Mouse (Mus musculus) spleen, postnatal 10 days (tissue): ENCODE data around the gene Gm11639.

Experiments
- DNase-seq, 2 experiments: peaks; one replicate each; pipeline ENCODE4 v3.0.0; 2021 to 2022; ENCODE audit warnings: low spot score in 2 of 2

Gm11639 gene

DNA sequence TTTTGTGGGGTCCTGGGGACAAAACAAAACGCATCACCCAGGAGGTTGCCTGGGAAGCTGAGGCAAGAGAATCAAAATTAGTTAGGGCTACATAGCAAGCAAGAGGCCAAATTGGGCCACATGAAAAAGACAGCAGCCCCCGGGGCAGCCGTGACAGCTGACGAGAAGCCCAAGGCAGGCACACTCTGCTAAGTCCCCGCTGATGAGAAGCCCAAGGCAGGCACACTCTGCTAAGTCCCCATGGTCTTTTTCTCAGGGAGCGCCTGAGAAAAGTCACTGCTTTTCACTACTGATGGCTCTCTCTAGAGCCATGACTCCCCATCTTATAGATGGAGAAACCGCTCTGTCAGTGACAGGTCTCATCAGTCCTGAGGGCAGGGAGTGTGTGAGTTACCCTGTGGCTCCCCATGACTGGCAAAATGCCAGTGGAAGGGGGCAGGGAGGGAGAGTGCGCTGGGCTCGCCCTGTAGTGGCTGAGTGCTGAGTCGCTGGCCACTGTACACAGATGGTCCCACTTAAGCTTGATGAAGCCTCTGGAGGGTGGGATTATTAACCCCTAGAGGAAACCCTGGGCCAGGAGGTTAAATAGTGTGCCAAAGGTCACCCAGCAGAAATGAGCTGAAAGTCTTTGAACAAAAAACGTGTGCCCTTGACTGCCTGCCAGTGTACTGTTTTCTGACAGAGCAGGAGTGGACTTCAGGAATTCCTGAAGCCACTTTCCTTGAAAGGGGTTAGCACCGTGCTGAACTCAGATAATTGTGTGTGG lies 467.7 kb downstream of the Gm11639 start:
- DNase-seq, result peak; percentile 64 to 74

DNA sequence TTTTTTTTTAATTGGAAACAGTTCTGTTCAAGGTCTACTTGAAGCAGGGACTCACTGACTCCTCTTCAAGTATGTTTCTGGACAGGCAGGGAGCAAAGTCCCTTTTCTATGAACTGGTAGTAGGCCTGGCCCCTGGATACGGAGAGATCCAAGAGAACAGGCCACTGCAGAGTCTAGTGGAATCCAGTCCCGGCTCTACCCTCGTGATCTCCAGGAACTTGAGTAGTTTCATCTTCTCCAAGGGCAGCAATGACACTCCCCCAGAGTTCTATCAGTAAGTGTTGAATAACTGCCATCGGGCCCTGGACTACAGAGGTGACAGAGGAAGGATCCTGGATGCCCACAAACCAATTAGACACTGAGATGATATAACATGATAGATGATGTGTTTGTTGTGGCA lies 470.4 kb downstream of the Gm11639 start:
- no peak for DNase-seq

DNA sequence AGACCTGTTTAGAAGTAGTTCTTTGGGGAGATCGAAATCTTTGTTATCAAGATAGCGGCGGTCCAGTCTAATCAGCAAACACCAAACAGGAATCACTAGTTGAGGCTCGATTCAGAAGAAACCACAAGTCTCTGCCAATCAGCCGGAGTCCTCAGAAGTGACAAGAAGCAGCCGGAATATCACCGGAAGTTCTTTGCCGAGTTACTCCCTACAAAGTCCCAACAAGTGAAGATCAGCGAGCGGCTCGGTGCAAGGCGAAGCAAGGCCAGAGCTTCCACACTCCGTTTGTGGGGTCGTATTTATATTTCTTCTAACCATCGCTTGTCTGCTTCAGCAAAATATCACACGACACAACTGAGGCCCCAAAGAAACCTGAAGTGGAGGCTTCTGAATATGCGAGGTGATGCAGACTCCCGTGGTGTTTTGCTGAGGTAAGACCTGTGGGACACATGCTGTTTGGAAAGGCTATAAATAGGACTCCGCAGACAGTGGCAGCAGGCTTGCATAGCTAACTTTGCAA lies 471.3 kb downstream of the Gm11639 start:
- DNase-seq, result no peak

DNA sequence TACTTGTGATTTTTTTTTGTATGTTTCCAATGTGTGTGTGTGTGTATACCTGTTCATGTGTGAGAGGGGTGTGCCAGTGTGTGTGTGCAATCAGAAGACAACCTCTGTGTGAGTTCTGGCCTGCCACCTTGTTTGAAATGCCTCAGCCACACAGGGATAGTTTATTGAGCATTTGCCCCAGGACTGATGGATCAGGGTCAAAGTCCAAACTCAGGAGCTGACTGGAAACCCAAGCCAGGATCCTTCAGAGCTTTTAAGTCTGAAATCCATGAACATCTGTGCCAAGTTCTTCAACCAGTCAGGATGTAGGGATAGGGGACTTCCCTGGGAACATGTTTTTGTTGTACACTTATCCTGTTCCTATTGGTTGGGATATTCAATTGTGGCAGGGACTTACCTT lies 472.5 kb downstream of the Gm11639 start:
- DNase-seq, result no peak

DNA sequence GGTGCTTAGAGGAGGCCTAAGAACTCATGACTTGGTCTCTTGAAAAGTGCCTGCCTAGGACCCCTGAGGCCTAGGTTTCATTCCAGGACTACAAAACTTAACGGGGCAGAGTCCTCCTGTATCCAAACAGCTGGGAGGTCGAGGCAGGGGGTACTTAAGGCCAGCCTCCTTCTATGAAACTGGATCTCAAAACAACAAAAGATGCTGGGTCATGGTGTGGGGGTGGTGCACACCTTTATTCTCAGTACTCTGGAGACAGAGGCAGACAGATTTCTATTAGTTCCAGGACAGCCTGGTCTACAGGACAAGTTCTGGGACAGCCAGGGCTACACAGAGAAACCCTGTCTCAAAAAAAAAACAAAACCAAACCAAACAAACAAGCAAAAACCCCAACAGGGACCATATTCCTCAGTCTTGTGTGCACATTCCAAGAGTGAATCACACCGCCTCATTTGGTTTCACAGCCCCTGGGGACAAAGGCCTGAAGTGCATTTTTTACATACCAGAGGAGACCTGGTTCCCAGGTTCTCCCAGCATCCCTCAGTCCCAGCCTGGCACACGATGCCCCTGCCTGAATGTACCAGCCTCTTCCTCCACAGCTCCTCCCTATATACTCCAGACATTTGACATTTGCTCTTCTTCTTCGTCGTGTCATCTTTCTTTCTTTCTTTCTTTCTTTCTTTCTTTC lies 474.3 kb downstream of the Gm11639 start:
- DNase-seq, result no peak

DNA sequence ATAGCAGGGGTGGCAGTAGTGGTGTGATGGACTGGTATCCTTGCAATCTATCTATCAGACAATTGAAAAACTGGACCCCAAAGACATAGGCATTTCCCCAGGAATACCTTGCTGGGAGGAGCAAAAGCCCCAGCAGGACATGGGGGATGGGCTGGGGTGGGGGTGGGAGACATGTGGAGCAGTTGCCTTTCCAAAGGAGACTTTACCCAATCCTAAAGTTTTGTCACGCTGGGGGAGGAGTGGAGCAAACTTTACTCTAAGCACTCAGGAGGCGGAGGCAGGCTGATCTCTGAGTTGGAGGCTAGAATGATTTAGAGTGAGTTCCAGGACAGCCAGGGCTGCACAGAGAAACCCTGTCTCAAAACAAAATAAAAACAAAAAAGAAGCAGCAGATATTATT lies 475.9 kb downstream of the Gm11639 start:
- no peak for DNase-seq

DNA sequence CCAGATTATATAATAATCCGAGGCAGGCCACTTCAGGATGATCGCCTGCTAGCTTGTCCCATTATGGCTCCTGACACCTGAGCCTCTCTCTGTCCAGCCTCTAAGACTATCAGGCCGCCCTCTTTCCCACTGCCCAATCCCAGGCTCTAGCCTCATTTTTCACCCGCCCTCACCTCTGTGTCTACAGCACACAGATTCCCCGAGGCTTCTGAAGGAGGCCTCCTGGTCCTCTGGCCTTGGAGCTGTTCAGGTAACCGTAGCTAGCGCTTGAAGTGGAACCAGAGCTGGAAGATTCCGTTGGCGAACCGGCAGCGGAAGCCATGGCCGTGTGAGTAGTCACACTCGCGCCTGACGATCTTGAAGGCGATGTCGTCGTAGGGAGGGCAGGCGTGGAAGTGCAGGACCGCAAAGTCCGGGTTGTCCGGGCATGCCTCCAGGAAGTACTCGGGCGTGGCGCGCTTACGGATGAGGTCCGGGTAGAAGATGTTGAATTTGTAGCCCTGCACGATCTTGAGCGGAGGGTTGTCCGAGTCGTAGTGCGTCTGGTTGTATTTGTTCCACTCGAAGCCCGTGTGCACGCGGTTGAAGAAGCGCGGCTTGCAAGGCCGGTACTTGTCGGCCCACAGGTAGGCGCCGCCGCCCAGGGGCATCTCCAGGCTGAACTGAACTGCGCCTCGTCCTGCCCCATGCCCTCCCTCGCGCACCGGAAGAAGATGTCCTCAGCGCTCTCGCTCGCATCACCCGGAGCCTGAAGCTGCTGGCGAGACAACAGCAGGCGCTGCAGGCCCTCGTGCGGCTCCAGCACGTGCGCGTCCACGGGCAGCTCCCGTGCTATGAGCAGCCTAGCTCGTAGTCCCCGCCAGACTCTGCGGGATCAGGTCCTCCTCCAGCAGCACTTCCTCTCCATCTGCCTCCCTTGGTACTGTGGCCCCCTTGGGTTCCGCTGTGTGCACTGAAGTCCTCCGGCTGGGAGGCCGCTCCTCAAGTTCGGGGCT lies 479.3 kb downstream of the Gm11639 start:
- no peak for DNase-seq

DNA sequence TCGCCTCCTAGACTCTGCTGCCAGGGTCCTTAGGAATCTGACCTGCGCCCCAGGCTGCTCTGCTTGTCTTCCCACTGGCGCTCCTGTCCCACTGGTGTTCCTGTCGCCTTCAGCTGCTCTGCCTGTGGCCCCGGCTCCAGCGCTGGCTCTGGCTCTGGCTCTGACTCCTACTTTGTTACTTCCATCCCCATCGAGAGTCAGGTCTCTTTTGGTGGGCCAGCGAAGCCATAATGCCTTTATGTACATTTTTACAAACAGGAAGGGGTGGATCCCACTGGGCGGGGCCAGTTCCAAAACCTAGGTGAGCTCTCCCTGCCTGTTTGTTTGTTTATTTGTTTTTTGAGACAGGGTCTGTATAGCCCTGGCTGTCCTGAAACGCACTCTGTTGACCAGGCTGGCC lies 481.3 kb downstream of the Gm11639 start:
- DNase-seq, result no peak
